Mouse (Mus musculus): ENCODE data around the gene Fbxw7.

DNA sequence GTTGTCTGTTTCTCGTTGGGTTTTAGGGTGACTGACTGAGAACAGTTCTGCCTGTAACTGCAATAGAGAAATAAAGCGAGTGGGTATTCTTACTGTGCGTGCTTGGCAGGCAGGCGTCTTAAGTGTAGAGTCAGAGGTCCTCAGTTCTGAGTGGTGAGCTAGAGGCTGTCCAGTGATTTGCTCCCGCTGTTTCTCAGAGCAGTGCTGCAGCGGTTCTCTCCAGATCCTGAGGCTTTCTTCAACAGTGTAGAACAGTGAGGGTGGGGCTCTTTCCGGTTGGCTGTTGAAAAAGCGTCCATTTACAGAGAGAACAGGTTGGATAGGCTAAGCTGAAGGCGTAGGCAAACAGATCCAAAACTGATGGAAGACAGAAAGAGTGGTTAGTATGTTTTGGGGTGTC is 60.2 kb downstream of the Fbxw7 start:
- no peak for TF ChIP-seq CHD2 (IDR thresholded peaks at IDR 0.05; ENCODE audit: low read depth, low read length)
- no peak for TF ChIP-seq ZNF384 (IDR thresholded peaks at IDR 0.05; ENCODE audit: low read depth, low read length)
- TF ChIP-seq ZC3H11A (IDR thresholded peaks at IDR 0.05; ENCODE audit: borderline replicate concordance, low read depth, low read length) = no peak
